Mouse (Mus musculus) spleen, adult 2 months (tissue): Measurements from ENCODE around the gene Cryba4.

Experiments
- CTCF ChIP-seq: fragments of 200-500 bp; IDR thresholded peaks from 2 replicates; pipeline ENCODE4 v1.5.1; 2011; ENCODE audit warnings: mild to moderate bottlenecking, inconsistent platforms; ENCODE audit not compliant: insufficient read depth, insufficient read length, insufficient replicate concordance; ENCODE audit errors: extremely low read depth
- POLR2A ChIP-seq: fragments of 200-500 bp; IDR thresholded peaks from 2 replicates; pipeline ENCODE4 v1.6.1; 2011; ENCODE audit warnings: low read depth, low read length, inconsistent platforms

DNA sequence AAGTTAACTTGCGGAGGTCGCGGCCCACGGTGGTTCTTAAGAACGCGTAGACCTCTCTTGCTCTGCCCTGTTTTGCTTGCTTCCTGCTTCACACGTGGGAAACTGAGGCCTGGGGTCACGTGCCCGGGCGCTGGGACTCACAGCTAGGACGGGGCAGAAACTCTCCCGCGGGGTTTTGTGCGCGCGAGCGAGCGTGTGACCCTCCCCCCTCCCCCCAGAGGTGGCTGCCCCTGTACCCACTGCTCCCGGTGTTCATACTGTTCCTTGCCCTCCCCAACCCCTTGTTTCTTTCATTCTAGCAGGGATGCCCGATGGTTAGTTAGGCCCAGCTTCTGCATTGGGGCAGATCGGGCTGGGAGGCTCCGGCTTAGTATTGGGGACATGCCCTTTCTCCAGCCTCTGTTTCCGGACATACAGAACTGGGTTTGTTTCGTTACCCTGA, 24.6 kb upstream of the Cryba4 start:
- TF ChIP-seq CTCF (no peak), POLR2A (no peak)
